Mouse (Mus musculus) fat pad, adult 2 months (tissue): ENCODE data around the gene Wasf2.

Experiments used
- DNase-seq: peaks from one replicate; pipeline ENCODE4 v3.0.0-alpha.2; 2011; ENCODE audit warnings: low read depth, low spot score; ENCODE audit errors: extremely low read depth

Wasf2 gene

DNA sequence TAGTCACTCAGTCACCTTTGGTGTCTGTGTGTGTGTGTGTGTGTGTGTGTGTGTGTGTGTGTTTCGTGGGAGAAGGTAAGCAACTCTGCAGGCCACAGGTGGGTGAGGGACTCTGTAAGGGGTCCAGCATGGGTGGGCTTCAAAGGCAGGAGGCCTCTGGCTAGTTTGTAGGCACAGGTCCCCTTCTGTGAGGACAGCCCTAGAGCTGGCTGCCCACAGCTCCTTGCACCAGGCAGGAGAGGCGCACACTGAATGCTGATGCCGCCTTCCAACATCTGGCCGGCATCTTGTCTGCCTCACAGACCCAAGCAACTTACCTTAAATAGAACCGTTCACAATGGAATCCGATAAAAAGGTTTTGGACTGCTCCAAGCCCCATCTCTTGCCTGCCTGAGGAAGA is 69.4 kb downstream of the Wasf2 start:
- no peak for DNase-seq

DNA sequence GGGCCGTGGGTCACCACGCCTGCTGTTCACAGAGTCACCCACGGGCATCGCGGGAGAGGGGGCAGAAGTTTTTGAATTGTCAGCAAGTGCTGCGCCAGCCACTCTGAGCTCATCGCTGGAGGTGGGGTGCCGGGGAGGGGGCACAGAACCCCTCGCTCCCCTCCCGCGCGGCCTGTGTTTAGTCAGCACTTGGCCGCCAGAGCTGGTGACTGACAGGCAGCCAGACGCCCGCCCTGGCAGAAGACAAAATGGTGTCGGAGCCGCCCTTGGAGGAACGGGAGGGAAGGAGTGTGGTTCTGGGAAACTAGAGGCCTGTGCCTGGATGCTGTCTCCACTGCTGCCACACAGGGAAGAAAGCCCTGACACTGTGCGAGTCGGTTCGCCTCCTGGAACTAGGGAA is 70.0 kb downstream of the Wasf2 start:
- DNase-seq = no peak

DNA sequence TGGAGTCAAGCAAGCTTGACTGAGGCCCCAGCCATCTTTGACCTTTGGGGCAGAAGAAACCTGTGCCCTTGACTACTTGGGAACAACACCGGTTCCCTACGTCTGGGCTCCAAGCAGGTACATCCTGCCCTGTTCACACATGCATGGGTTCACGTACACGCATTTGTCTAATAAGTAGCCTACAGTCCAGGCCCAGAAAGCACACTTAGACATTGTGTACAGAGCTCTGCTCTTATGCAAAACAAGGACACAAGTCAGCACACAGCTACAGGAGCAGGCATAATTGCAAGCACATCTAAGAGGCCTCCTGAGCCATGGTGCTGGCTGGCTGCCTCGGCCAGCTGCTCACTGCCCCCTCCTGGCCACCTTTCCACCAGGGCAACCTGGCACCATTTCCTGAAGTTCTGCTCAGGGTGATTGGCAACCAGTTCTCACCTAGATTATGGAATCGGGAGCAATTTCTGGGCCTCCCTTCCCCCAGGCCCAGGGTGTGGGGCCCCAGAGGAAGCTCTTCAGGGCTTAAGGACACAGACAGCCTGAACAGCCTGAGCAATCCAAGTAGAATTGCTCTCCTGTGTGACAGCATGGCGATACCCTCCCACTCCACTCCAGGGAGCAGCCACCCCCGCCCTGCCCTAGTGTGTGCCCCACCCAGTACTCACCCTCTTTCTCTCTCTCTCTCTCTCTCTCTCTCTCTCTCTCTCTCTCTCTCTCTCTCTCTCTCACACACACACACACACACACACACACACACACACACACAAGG is 70.9 kb downstream of the Wasf2 start:
- no peak for DNase-seq

DNA sequence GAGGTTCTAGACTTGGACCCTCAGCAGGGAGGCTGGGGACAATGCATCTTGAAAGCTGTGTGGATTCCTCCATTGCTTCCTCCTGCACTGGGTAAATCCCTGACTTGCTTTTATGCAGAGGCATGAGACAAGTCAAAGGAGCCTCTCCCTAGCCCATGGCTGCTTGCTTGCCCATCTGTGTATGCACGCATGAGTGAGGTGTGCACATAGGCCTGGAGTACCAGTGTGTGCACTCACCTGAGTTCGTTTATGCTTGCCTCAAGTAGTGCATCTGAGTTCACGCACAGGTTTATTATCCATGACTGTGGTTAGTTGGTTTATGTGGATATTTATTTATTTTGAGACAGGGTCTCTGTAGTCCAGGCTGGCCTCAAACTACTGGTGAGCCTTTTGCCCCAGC is 71.9 kb downstream of the Wasf2 start:
- DNase-seq = no peak

DNA sequence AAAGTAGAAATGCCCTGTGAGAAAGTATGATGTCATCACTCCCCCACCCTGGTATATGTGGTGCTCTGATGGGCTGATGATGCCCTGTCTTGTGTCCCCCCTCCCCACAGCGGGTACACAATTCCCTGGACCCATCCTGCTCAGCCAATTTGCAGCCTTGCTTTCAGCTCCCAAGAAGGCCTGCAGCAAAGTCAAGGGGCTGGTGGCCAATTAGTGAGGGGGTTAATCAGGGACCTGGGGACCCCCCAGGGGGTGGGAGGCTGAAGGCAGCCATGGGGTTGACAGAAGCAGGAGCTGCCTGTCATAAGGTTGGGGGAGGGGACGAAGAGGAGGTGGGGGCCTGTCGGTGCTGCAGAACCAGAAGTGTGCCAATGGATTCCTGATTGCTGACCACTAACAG is 73.3 kb downstream of the Wasf2 start:
- DNase-seq = no peak

DNA sequence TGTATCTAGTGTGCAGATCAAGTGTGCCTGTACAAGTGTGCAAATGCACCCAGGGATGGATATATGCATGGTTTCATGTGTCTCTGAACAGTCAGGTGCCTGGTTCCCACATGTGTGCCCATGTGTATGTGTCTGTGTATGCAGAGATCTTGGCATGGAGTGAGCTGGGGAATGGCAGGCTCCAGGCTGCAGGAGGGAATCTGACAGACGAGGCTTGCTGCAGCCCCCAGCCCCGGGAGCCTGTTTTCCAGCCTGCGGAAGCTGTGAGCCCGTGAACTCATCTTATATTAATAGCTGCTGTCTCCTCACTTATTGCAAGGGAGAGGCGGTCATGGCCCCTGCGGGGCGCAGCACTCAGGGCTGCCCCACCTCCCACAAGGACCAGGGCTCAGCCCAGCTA is 74.1 kb downstream of the Wasf2 start:
- DNase-seq = no peak

DNA sequence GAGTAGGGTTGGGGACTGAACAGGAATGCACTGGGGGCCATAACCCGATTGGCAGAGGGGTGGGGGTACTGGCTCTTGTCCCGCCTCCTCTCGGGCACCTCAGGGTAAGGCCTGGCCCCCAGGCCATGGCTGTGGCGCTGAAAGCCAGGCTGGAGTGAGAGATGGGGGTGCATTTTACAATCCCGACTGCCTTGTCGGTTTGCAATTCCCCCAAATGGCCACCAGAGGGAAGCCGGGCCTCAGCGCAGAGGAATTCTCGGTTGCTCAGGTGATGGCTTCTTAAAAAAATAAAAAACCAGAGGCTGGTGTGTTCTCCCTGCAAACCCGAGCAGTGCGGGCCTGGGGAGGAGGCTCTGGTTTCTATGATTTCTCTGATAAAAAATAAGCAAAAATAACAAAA is 79.1 kb downstream of the Wasf2 start:
- no peak for DNase-seq

DNA sequence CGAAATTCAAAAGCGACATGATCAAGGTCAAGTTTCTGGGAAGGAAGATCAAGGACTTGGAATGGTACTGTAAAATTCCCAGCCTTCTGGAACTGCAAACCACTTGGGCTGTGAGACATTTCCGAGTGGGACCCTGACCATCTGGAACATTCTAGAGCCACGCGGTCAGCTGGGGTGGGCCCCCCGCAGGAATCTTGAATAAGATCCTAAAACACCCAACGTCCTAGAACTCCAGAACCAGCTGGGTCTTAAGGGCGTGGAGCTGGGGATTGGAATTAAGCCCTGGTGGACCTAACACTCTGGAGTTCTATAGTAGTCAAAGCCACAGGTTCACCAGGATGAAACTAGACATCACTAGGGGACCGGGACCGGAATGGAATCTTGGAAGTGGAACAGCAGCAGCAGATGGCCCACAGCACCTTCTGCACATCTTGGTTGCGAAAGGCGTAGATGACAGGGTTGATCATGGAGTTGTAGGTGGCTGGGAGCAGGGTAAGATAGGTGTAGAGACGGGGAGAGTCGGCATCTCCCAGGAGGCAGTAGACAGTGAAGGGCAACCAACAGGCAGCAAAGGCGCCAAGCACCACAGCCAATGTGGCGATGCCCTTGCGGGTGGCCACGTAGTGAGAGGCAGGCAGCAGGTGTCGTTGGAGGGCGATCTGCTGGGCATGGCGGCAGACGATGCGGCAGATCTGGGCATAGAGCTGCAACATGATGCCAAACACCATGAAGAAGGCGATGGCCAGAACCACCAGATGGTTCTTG is 79.9 kb downstream of the Wasf2 start:
- DNase-seq = no peak

DNA sequence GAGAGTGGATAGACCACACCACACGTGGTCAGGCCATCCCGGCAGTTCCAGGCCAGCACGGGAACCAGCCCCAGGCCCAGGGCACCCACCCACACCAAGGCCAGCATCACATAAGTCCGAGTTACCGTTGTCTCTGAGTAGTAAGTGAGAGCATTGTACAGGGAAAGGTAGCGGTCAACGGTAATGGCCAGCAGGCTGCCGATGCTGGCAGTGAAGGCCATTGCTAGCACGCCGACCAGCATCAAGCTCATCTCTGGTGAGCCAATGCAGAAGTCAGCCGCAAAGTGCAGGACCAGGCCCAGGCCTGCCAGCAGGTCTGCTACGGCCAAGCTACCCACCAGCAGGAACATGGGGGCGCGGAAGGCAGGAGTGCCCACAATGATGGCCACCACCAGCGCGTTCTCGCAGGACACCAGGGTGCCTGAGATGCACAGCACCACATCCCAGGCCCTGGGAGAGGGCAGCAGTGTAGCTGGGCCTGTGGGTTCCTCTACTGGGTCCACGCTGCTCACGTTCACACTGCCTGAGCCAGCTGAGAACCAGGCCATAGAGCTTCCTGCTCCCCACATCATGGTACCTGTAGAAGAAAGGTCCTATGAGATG is 80.6 kb downstream of the Wasf2 start:
- no peak for DNase-seq

DNA sequence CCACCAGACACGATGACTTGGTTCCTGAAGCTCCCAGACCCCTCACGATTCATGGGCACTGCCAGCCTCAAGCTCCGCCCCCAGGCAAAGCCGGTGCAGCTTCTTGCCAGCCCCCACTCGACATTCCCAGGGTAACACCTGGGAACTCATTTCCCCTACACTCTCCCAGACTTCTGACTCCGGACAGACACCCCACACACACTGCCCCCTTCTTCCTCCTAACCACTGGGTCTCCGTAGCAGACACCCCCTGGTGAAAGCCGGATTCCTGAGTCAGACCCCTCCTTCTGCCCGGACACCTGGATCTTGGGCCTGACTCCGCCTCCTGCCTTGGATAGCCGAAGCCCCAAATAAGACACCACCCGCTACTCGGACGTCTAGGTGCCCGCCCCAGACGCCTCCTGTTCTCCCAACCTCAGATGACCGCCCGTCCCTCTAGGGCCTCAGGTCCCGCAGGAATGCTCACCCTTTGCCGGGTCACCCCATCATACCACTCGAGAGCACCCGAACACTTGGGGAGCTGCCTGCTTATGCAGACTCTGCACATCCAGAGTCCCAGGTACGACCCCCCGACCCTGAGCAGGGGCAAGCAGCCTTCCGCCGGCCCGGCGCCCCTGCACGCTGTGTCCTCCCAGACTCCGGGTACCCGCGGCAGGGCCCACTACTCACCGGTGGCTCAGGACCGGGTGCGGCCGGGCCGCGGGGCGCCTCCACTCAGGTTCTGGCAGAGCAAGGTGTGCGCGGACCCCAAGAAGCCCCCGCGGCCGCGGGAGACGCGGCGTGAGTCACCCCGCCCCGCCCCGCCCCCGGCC is 81.7 kb downstream of the Wasf2 start, which contains the start of the genes Cd164l2 and Gpr3:
TSS of gene Cd164l2 (plus strand) at position 381 of the 811 bp plus-strand sequence.
TSS of gene Gpr3 (minus strand) at position 786 of the 811 bp plus-strand sequence.
- no peak for DNase-seq

DNA sequence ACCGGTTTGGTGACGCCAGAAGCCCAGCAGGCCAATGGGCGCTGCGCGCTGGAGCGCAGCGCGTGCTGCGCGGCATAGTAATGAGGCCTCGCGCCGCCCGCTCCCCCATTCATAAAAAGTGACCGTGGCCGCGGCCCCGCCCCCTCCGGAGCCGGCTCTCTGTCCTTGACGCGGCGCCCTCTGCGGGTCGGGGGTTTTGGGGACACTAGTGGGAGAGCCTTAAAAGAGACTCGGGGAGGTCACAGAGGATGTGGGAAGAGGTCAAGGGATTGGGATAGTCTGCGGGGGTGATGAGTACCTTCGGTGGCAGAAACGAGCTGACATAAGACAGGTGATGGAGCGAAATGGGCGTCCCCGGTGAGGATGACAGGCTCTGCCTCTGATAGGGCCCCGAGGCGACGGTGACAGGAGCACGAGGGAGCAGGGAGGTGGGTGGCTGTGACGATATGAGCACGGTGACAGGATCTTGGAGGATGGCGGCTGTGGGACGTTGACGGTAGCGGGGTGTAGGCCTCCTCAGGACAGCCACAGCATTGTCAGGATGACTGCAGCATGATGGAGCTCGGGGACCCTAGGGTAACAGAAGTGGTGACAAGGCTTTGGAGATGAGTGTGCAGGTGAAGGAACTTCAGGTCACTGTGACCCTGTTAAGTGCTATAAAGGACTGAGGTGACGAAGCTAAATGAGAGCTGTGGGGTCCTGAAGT is 82.4 kb downstream of the Wasf2 start:
- DNase-seq = no peak

DNA sequence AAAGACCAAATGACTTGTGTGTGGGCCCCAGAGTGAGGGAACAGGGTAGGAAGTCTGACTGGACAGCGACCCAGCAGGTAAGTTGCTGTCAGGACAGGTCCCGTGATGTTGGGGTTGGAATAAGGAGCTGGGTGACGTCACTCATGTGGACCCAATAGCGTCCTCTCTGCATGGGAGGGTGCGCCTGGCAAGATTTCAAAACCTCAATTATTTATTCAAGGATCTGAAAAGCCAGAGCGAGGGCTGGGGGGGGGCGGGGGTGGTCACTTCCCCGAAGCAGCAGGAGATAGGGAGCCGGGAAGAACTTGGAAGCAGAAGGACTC is 82.9 kb downstream of the Wasf2 start:
- DNase-seq = no peak

DNA sequence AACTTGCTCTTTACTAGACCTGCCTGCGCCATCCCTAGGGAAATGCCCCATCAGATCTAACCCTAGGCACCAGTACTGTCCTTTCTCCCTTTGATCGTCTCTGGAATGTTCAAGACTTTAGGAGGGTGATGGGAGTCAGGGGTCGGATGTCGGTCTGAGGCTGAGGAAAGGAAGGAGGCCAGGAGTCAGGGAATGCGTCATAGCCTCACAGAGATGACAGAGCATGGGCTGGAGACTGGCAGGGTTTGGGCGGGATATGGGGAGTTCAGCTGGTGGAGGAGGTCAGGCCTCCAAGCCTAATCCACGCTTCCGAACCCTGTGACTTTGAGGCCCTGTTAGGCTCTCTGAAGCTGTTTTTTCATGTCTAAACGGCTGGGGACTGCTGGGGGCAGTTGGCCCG is 83.4 kb downstream of the Wasf2 start:
- DNase-seq = no peak

DNA sequence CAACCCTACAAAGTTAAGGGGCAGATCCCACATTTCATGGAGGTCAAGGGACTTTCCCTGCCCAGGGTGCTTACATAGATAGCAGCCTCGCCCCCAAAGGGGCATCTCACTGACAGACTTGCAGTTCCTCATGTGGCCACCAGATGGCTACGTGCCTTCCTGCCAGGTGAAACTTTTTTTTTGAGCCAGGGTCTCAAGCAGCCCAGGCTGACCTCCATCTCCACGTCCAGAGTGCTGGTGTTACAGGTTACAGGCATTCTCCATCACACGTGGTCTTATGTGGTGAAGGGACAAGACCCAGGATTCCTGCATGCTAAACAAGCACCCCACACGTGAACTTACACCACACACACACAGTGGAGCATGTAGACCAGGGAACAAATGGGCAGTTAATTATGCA is 87.3 kb downstream of the Wasf2 start:
- DNase-seq = no peak

DNA sequence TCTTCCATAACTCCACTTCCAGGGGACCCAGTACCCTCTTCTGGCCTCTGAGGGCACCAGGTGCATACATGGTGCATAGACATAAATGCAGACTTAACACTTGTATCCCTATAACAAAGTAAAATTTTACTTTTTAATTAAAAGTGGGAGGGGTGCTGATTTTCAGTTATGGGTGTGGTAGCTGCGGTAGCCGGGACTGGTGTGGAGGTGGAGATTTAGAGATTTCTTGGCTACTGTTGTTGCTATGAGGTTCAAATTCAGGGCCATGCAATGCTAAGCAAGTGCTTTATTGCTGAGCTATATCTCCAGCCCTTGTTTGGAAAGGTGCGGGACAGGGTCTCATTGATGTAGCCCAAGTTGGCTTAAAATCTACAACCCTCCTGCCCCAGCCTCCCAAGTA is 88.4 kb downstream of the Wasf2 start:
- no peak for DNase-seq

DNA sequence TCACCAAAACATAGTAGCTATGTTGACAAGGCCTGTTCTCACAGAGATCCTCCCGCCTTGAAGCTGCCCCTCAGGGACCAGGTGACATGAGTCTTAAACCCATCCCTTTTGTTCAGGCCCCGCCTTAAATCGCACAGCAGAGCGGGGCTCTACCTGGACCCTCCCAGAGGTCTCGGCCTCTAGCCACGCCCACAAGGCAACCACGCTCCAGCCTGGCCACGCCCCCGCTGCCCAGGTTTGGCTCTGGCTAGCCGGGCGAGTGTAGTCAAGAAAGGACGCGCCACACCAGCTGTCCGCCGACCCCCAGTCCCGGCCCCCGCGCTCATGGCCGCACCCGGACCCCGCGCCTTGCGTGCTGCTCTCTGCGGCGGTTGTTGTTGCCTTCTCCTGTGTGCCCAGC is 90.4 kb downstream of the Wasf2 start:
- no peak for DNase-seq

DNA sequence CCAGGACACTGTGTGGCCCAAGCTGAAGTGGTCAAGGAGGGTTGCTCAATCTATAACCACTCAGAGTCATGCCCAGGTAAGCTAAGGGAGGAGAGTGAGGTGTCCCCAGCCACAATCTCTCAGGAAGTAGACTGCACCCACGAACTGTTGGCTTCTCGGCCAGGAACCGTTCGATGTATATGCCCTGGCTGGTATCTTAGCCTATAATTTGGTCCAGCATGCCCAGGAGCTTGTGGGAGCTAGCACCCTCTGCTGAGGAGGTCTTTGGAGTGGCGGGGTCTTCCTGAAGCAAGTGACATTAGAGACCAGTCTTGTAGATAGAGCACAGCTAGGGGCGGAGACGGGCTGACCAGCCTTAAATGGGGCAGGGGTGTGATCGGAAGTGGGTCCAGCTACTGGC is 91.4 kb downstream of the Wasf2 start:
- DNase-seq = no peak

DNA sequence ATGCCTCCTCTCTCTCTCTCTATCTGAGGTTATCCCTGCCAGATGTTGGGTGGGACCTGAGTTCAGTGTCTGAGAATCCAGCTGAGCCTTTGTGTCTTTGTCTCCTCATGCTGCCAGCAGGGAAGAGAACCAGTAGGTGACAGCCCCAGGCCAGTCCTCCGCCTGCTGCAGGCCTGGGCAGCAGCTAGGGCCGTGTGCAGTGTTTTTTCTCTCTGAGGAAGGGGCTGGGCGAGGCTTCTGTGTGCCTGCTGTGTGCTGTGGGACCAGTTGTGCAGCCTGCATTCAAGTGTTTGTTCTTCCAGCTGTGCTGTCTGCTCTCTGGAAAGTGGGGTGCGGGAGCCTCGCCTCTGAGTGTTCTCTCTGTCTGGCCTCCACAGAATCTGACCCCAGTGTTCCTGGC is 93.6 kb downstream of the Wasf2 start:
- no peak for DNase-seq

DNA sequence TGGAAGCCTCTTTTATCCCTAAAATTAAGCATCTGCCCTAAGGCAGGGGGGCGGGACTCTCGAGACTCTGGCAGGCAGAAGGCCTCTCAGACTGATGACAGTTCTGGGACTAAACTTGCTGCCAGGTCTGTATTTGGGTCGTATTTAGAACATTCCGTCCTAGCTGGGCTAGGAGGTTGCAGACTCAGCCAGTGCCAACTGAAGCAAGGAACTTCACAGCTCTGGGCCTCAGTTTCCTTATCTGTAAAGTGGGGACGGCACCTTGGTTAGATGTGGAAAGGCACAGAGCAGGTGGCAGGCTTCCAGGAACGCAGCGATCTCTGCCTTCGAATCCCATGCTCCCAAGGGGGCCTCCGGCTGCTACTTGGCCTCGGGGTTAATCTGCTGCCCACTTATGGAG is 95.8 kb downstream of the Wasf2 start:
- no peak for DNase-seq

DNA sequence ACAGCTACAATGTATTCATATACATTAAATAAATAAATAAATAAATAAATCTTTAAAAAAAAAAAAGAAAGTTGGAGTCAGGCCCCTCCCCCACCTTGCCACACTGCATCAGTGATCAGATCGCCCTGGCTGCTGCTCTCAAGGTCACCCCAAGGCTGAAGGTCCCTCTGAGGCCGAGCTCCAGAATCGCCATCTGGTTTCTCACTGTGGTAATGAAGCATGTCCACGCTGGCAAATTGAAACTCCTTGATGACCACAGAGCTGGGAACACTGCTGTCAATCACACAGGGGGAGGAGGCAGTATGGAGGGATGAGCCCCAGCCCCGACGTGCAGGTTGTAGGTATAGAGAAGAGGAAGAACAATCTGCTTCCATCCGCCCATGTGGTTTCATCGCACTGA is 97.3 kb downstream of the Wasf2 start:
- DNase-seq = no peak

DNA sequence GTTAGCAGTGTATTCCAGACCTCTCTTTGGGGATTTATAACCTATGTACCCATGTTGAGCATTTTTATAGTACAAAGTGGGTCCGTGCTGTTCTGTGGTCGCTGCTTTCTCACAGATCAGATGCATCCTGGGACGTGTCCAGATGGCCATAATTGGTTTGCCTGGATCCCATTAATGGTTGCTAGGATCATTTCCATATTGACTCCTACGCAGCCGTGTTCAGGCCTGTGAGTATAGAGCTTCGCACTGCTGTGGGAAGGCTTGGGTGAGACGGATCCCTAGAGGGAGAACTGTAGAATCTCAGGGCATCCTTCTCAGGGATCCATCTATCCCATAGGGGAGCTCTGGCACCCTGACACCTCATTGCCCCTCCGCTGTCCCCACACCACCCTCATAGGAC is 99.3 kb downstream of the Wasf2 start:
- DNase-seq = no peak
